Mouse (Mus musculus) hindbrain, embryonic 16.5 days (tissue): ENCODE results near the gene Ptprd. TPM values are rescaled to one million over a fixed set of nuclear protein-coding genes. Genes with fewer than 3 reads are reported as not detected.

ENCODE experiments used
- ATAC-seq: fragments of 200-750 bp; cut with Nextera tagmentation; 2 replicates; pipeline ENCODE4 v1.8.0; 2017; ENCODE audit warnings: moderate TSS enrichment, moderate library complexity
- H3K27ac ChIP-seq: fragments of 300-500 bp; sonication (generic); 2 replicates; pipeline ENCODE4 v1.5.1; 2014; ENCODE audit warnings: low read depth, mild to moderate bottlenecking, control low read depth, low read length, moderate library complexity
- H3K27me3 ChIP-seq: fragments of 300-500 bp; sonication (generic); replicated peaks from 2 replicates; pipeline ENCODE4 v1.6.1; 2014; ENCODE audit warnings: low read length; ENCODE audit not compliant: control insufficient read depth, insufficient read depth
- H3K36me3 ChIP-seq: fragments of 300-500 bp; sonication (generic); 2 replicates; pipeline ENCODE4 v1.6.1; 2014; ENCODE audit warnings: mild to moderate bottlenecking, low read length, moderate library complexity, mixed read lengths; ENCODE audit not compliant: control insufficient read depth, insufficient read depth
- H3K4me1 ChIP-seq: fragments of 300-500 bp; sonication (generic); 2 replicates; pipeline ENCODE4 v1.6.1; 2014; ENCODE audit warnings: low read depth, low read length; ENCODE audit not compliant: control insufficient read depth, insufficient read depth
- H3K4me2 ChIP-seq: fragments of 300-500 bp; sonication (generic); 2 replicates; pipeline ENCODE4 v1.6.1; 2014; ENCODE audit warnings: mild to moderate bottlenecking, low read length, control low read depth, moderate library complexity
- H3K4me3 ChIP-seq: fragments of 300-500 bp; sonication (generic); 2 replicates; pipeline ENCODE4 v1.5.1; 2014; ENCODE audit warnings: mild to moderate bottlenecking, low read length, control low read depth, moderate library complexity
- H3K9ac ChIP-seq: fragments of 300-500 bp; sonication (generic); 2 replicates; pipeline ENCODE4 v1.6.1; 2014; ENCODE audit warnings: low read depth, mild to moderate bottlenecking, control low read depth, low read length, moderate library complexity
- H3K9me3 ChIP-seq: fragments of 300-500 bp; sonication (generic); 2 replicates; pipeline ENCODE4 v1.6.1; 2014; ENCODE audit warnings: mild to moderate bottlenecking, low read length, moderate library complexity; ENCODE audit not compliant: control insufficient read depth
- WGBS: fragments of 180-500 bp; shearing (Covaris S2); extraction: QIAGEN DNeasy Blood & Tissue Kit; methylation state at CpG from one replicate; pipeline ENCODE4 v1.1.7; 2014; 5-methylcytosine and 5-hydroxymethylcytosine counted together
- polyA plus RNA-seq: library from polyadenylated mRNA; unstranded; fragments of >200 nt; fragmentation: Nextera tagmentation; extraction: Ambion mirVana; gene quantifications from 2 replicates; pipeline ENCODE4 v1.2.1, GENCODE M21; 2015

Gene Ptprd
- polyA plus RNA-seq, 1 experiment from 2014 or later = 71.6 TPM

- no peaks in the 10 kb centered on the region for H3K4me1 ChIP-seq
- no peak overlapping the region for H3K4me3 ChIP-seq
- no peaks in the 10 kb centered on the region for H3K27me3 ChIP-seq
- H3K9ac ChIP-seq = no peak overlapping the region
- no peak overlapping the region for H3K27ac ChIP-seq
- ATAC-seq = peak; percentile 77
- H3K4me2 ChIP-seq = no peak overlapping the region
- H3K9me3 ChIP-seq = no peaks in the 10 kb centered on the region
- no peaks in the 10 kb centered on the region for H3K36me3 ChIP-seq
- WGBS = 60% methylated on average over 2 of the region's 2 CpGs
Measured at GRCm38 (mm10) chr4:77155561-77155960, 1056.2 kb downstream of the Ptprd start.

- Histone ChIP-seq H3K4me1 (no peaks in the 10 kb centered on the region), H3K36me3 (no peaks in the 10 kb centered on the region), H3K4me2 (no peak overlapping the region), H3K27ac (no peak overlapping the region), H3K4me3 (no peak overlapping the region), H3K9ac (no peak overlapping the region), H3K9me3 (no peaks in the 10 kb centered on the region), H3K27me3 (no peaks in the 10 kb centered on the region)
- WGBS = 78% methylated on average over 1 of the region's 1 CpGs
- ATAC-seq = no peak
Measured at GRCm38 (mm10) chr4:77155037-77155436, 1056.7 kb downstream of the Ptprd start.

- WGBS = 90% methylated on average over 2 of the region's 2 CpGs
- H3K36me3 ChIP-seq = no peaks in the 10 kb centered on the region
- no peaks in the 10 kb centered on the region for H3K4me1 ChIP-seq
- no peaks in the 10 kb centered on the region for H3K27me3 ChIP-seq
- no peaks in the 10 kb centered on the region for H3K9me3 ChIP-seq
- no peak overlapping the region for H3K4me3 ChIP-seq
- H3K4me2 ChIP-seq = no peak overlapping the region
- H3K9ac ChIP-seq = no peak overlapping the region
- H3K27ac ChIP-seq = no peak overlapping the region
- no peak for ATAC-seq
Measured at GRCm38 (mm10) chr4:77124852-77125251, 1086.9 kb downstream of the Ptprd start.

GRCm38 (mm10) chr4:77110894-77111293, 1100.9 kb downstream of the Ptprd start:
- no peaks in the 10 kb centered on the region for H3K9me3 ChIP-seq
- no peaks in the 10 kb centered on the region for H3K4me1 ChIP-seq
- no peak overlapping the region for H3K27ac ChIP-seq
- H3K27me3 ChIP-seq = no peaks in the 10 kb centered on the region
- H3K9ac ChIP-seq = no peak overlapping the region
- WGBS = 85% methylated on average over 1 of the region's 1 CpGs
- no peak overlapping the region for H3K4me2 ChIP-seq
- H3K36me3 ChIP-seq = no peaks in the 10 kb centered on the region
- H3K4me3 ChIP-seq = no peak overlapping the region
- no peak for ATAC-seq

GRCm38 (mm10) chr4:77107291-77107690, 1104.5 kb downstream of the Ptprd start:
- no peak overlapping the region for H3K4me3 ChIP-seq
- no peaks in the 10 kb centered on the region for H3K4me1 ChIP-seq
- 85% methylated on average over 2 of the region's 2 CpGs for WGBS
- H3K27ac ChIP-seq = no peak overlapping the region
- no peak overlapping the region for H3K9ac ChIP-seq
- no peaks in the 10 kb centered on the region for H3K36me3 ChIP-seq
- no peak overlapping the region for H3K4me2 ChIP-seq
- no peaks in the 10 kb centered on the region for H3K27me3 ChIP-seq
- ATAC-seq = no peak
- H3K9me3 ChIP-seq = no peaks in the 10 kb centered on the region

- no peaks in the 10 kb centered on the region for H3K27me3 ChIP-seq
- WGBS = 61% methylated on average over 3 of the region's 3 CpGs
- no peak overlapping the region for H3K9ac ChIP-seq
- H3K4me2 ChIP-seq = no peak overlapping the region
- H3K4me3 ChIP-seq = no peak overlapping the region
- H3K27ac ChIP-seq = no peak overlapping the region
- no peaks in the 10 kb centered on the region for H3K9me3 ChIP-seq
- no peaks in the 10 kb centered on the region for H3K36me3 ChIP-seq
- H3K4me1 ChIP-seq = no peaks in the 10 kb centered on the region
- 0 out of 2 replicates have a peak, but pooled peaks have one; percentile 27 for ATAC-seq
Measured at GRCm38 (mm10) chr4:77083165-77083564, 1128.6 kb downstream of the Ptprd start.

GRCm38 (mm10) chr4:77077607-77078006, 1134.2 kb downstream of the Ptprd start:
- H3K9me3 ChIP-seq = no peaks in the 10 kb centered on the region
- H3K27ac ChIP-seq = no peak overlapping the region
- no peak overlapping the region for H3K4me3 ChIP-seq
- H3K4me1 ChIP-seq = no peaks in the 10 kb centered on the region
- H3K4me2 ChIP-seq = no peak overlapping the region
- H3K9ac ChIP-seq = no peak overlapping the region
- no peaks in the 10 kb centered on the region for H3K27me3 ChIP-seq
- WGBS = 59% methylated on average over 4 of the region's 4 CpGs
- ATAC-seq = no peak
- H3K36me3 ChIP-seq = no peaks in the 10 kb centered on the region

- no peaks in the 10 kb centered on the region for H3K9me3 ChIP-seq
- peak overlapping the region; percentile 48 for H3K27ac ChIP-seq
- no peak for ATAC-seq
- H3K4me2 ChIP-seq = no peak overlapping the region
- H3K27me3 ChIP-seq = no peaks in the 10 kb centered on the region
- no peaks in the 10 kb centered on the region for H3K36me3 ChIP-seq
- 57% methylated on average over 6 of the region's 6 CpGs for WGBS
- no peaks in the 10 kb centered on the region for H3K4me1 ChIP-seq
- H3K4me3 ChIP-seq = no peak overlapping the region
- H3K9ac ChIP-seq = no peak overlapping the region
Measured at GRCm38 (mm10) chr4:77050536-77051207, 1161.1 kb downstream of the Ptprd start.

GRCm38 (mm10) chr4:77004483-77004882, 1207.3 kb downstream of the Ptprd start:
- Histone ChIP-seq H3K9ac (no peak overlapping the region), H3K4me2 (no peak overlapping the region), H3K4me3 (no peak overlapping the region), H3K27me3 (no peaks in the 10 kb centered on the region), H3K27ac (no peak overlapping the region), H3K4me1 (no peaks in the 10 kb centered on the region), H3K9me3 (no peaks in the 10 kb centered on the region), H3K36me3 (no peaks in the 10 kb centered on the region)
- no peak for ATAC-seq
- 88% methylated on average over 1 of the region's 1 CpGs for WGBS
